Mouse (Mus musculus) frontal cortex, postnatal 10 days (tissue): Measurements from ENCODE around the gene Fggy.
A peak's percentile ranks its signal among the peaks of the same experiment; 100 is the strongest.

Experiments used
- DNase-seq, 2 experiments: peaks; one replicate each; pipeline ENCODE4 v3.0.0; 2022; ENCODE audit warnings: low spot score in 2 of 2, mixed read lengths in 1 of 2

The Fggy gene

GRCm38 (mm10) chr4:95664327-95664726, 107.0 kb downstream of the Fggy start:
- DNase-seq: no peak

GRCm38 (mm10) chr4:95666284-95666889, 109.1 kb downstream of the Fggy start:
- DNase-seq: no peak

DNA sequence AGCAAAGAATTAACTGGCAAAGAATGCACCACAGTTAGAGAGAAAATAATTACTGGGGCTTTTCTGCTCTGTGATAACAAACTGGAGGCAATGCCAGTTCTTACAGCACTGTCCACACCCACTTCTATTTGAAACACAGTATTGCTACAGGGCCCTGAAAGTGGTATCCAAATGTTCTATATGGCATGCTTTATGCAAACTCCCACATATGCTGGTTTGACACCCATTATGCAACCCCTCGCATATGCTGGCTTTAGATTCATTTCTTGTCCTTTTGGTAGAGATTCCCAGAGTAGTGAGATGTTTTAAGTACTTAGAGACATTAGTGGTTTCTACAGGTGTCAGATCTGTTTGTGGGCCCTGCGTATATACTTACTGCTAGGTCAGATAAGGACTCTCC, 109.6 kb downstream of the Fggy start:
- DNase-seq: no peak

- DNase-seq: no peak
Observed at GRCm38 (mm10) chr4:95667595-95667994, 110.3 kb downstream of the Fggy start.

GRCm38 (mm10) chr4:95668543-95668942, 111.2 kb downstream of the Fggy start:
- no peak for DNase-seq

GRCm38 (mm10) chr4:95669336-95669735, 112.0 kb downstream of the Fggy start:
- no peak for DNase-seq

- no peak for DNase-seq
Observed at GRCm38 (mm10) chr4:95670559-95670958, 113.3 kb downstream of the Fggy start.

GRCm38 (mm10) chr4:95672039-95672438, 114.7 kb downstream of the Fggy start:
- no peak for DNase-seq

DNA sequence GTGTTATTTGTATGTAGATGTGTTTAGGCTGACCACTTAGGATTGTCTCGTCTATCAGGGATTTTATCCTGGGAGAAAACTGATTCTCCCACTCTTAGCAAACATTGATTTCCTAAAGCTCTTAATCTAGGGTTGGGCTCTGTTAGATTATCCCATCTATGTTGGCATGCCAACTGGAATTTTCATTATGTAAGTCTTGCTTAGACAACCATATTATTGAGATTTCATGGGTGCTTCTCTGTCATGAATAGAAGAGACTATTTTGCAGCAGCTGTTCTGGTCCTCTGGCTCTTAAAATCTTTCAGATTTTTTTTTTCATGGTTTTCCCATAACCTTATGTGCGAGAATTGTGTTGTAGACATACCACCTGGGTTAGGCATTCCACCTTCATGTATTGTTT, 119.1 kb downstream of the Fggy start:
- DNase-seq: no peak

GRCm38 (mm10) chr4:95680756-95681449, 123.6 kb downstream of the Fggy start:
- no peak for DNase-seq

GRCm38 (mm10) chr4:95684522-95685080, 127.3 kb downstream of the Fggy start:
- peak in 1 of 2 experiments; percentile 15 for DNase-seq

DNA sequence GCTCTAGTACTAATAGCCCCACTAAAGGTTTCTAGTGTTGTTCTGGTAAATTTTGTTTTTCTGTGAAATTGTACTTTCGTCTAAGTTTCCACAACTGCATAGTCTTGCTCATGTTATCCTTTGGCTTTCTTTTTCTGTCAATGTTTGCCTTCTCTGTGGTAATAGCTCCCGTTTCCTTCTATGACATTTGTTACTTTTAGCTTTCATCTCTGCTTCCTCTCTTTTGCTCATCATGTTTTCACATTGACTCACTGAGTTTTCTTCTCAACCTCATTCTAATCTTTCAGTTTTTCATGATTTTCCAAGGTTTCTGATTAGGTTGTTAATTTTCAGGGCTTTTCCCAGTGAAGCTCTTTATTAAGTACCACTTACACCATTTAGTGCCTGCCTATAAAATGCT, 129.5 kb downstream of the Fggy start:
- DNase-seq: no peak

DNA sequence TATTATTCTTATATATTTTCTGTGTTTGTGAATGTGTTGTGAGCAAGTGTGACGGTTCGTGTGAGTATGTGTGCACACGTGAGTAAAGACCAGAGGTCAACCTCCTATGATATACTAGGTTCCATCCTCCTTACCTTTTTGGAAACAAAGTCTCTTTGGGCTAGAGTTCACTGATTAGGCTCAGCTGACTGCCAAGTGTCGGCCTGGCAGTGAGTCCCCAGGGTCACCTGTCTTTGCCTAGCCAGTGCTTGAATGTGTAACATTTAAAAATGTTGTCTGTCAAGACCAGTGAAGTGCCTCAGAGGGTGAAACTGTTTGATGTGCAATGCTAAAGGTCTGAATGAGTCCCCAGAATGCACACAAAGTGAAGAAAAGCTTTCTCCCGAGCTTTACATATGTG, 130.0 kb downstream of the Fggy start:
- no peak for DNase-seq

DNA sequence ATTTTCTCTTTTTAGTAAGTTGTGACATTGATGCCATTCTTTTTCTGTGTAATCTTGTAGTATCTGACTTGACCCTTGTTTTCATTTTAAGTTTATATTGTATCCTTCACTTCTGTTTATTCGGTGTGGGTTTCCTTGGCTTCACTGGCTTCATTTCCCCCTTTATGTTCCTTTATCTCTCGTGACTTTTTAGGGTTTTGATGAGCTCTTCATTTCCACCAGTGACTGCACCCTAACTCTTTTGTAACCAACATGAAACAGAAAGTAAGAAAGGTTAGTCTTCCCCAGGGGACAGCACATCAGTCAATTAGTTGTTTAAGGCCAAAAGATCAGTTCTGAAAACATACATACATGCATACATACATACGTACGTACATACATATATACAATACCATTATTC, 130.9 kb downstream of the Fggy start:
- DNase-seq: no peak

DNA sequence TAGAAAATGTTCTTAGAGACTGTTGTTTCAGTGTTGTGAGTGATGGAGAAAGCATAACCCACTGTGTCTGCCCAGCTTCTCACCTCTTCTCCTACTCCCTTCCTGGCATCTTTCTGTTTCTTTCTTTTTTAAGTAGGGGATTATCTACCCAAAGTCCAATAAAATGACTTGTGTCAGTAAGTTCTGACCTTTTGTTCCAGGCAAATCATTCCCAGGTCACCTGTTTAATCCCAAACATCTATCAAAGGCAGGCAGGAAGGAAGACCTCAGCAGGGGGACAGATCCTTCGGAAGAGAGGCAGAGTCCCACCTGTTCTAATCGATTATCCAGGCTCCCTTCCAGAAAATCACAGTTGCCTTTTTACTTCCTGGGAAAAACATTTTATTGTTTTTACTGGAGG, 143.1 kb downstream of the Fggy start:
- DNase-seq: no peak

- no peak for DNase-seq
Observed at GRCm38 (mm10) chr4:95707941-95708897, 150.9 kb downstream of the Fggy start.

- DNase-seq: no peak
Observed at GRCm38 (mm10) chr4:95709750-95710149, 152.4 kb downstream of the Fggy start.

- DNase-seq: no peak
Observed at GRCm38 (mm10) chr4:95712802-95713201, 155.5 kb downstream of the Fggy start.

GRCm38 (mm10) chr4:95713271-95713670, 156.0 kb downstream of the Fggy start:
- no peak for DNase-seq

DNA sequence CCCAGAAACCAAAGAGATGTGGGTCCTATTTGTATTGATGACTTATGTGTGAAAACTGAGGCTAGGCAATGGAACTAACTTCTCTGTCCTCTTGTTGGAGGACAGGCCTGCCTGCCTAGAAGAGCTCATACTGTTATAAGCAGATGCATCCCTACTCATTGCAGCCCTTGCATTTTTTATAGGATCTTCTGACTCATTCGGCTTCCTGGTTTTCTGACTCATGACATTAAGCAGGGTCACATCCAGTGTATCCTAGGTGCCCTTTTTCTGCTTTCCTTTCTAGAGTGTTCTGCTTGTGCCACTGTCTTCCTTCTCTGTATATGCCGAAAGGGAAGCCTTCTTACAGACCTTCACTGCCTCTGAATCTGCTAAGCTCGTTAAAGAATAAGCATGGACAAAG, 158.8 kb downstream of the Fggy start:
- DNase-seq: no peak

DNA sequence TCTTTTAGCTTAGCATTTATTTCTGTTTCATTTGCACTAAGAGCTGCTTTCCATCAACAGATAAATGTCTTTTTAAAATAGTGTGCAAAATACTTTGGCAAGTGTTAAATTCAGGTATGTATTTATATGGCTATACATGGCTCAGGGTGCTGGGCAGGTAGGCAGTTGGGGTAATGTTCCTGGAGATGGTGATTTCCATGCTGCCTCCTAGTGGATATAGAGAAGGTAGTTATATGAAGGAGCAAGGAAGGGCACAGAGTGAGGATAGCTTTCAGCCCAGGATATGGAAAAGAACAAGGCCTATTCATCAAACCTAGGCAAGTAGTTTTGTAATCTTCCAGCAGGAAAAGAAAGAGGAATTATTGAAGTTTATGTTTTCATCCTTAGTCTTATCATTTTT, 166.3 kb downstream of the Fggy start:
- no peak for DNase-seq

DNA sequence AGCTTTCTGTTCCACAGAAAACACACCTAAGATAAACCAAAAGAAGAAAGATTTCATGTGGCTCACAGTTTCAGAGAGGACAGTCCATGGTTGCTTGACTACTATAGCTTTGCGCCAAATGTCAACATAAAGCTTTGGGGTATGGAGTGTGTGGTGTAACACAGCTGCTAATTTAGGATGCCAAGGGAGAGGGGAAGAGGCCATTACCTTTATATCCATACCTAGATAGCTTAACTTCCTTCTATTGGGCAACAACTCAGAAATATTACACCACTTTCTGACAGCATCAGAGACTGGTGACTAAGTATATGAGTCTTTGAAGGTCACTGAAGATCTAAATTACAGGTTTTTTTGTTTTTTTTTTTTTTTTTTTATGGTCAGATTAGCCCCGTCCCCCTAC, 169.1 kb downstream of the Fggy start:
- DNase-seq: no peak
